31 mouse cellular contexts compared by ENCODE assay signal in genomic region chr14:55194786-55195185, GRCm38 (mm10). TPM values are rescaled to one million over a fixed set of nuclear protein-coding genes. Genes with fewer than 3 reads are reported as not detected.
A peak's percentile ranks its signal among the peaks of the same experiment; 100 is the strongest.
DNase-seq lines count a peak whose midpoint lies in the region; ATAC-seq and TF ChIP-seq lines count a peak whose summit lies in the region.
"Had no signal": no experiment of that assay in that cellular context is flagged by ENCODE, and none has a peak within 500 bp of the region (broad histone marks: within the 10 kb centered on the region; RNA-seq: fewer than 3 reads in every experiment).

No protein-coding gene starts in this region.

- H3K27me3 ChIP-seq in thymus, adult 2 months (ENCODE audit: control insufficient read depth, insufficient read depth, low read length) = no peaks in the 10 kb centered on the region
- H3K27me3 ChIP-seq in embryonic facial prominence, embryonic 15.5 days = no peaks in the 10 kb centered on the region
- H3K27me3 ChIP-seq in myocyte (ENCODE audit: control insufficient read depth, insufficient read depth, insufficient read length) = peaks cover 10% of the 10 kb centered on the region
- H3K27me3 ChIP-seq: embryonic facial prominence, embryonic 13.5 days; forebrain, embryonic 13.5 days; heart, embryonic 15.5 days; limb, embryonic 15.5 days had no signal

- no peak for DNase-seq in frontal cortex, postnatal 36 days (ENCODE audit: low spot score in 2 of 2)
- no peak for DNase-seq in thymus, adult 2 months
- DNase-seq in thymus, postnatal 36 days = no peak
- no peak for DNase-seq in cerebellum, adult 18-20 months
- no peak for DNase-seq in left cerebral cortex, adult 8-10 months (ENCODE audit: low spot score in 2 of 2)
- DNase-seq: cerebellum, adult 11-12 months; cerebellum, postnatal 10 days; liver, embryonic 13.5 days; midbrain, embryonic 14.5 days; right cerebral cortex, adult 18-20 months had no signal

- TF ChIP-seq POLR2A in thymus, adult 2 months (IDR thresholded peaks at IDR 0.05; ENCODE audit: control insufficient read depth, extremely low read depth, insufficient read depth, low read length, poor library complexity) = no peak
- TF ChIP-seq POLR2A in myocyte (IDR thresholded peaks at IDR 0.05; ENCODE audit: insufficient read length, low read depth) = no peak

- H3K4me1 ChIP-seq in thymus, adult 2 months (replicated peaks; ENCODE audit: control insufficient read depth, insufficient read depth, low read length) = peaks cover 20% of the 10 kb centered on the region
- H3K4me1 ChIP-seq in embryonic facial prominence, embryonic 15.5 days = no peaks in the 10 kb centered on the region
- H3K4me1 ChIP-seq: liver, embryonic 13.5 days had no signal

- peak; percentile 34; the same call in 1 of the 2 replicates for ATAC-seq in frontal cortex, adult (ENCODE audit: low TSS enrichment)
- ATAC-seq in embryonic facial prominence, embryonic 15.5 days (ENCODE audit: insufficient number of reproducible peaks, low FRiP score, low TSS enrichment, low read depth) = peak; percentile 29; the same call in 1 of the 2 replicates
- ATAC-seq: forebrain, embryonic 13.5 days; hindbrain, embryonic 16.5 days; lung, postnatal 0 days had no signal

- 47% methylated on average over 6 of the region's 6 CpGs for WGBS in thymus, adult 2 months
- WGBS in embryonic facial prominence, embryonic 15.5 days = 37% methylated on average over 6 of the region's 6 CpGs

- H3ac ChIP-seq in myocyte (ENCODE audit: control insufficient read depth, insufficient read length) = no peak overlapping the region

- H3K36me3 ChIP-seq in thymus, adult 2 months (ENCODE audit: control insufficient read depth, insufficient read depth, low read length) = no peaks in the 10 kb centered on the region
- H3K36me3 ChIP-seq in embryonic facial prominence, embryonic 15.5 days = no peaks in the 10 kb centered on the region
- H3K36me3 ChIP-seq in myocyte (ENCODE audit: control insufficient read depth, insufficient read depth) = no peaks in the 10 kb centered on the region
- H3K36me3 ChIP-seq: embryonic facial prominence, embryonic 13.5 days; heart, embryonic 15.5 days; limb, embryonic 15.5 days; liver, embryonic 13.5 days had no signal

- TF ChIP-seq CTCF in thymus, adult 2 months (IDR thresholded peaks at IDR 0.05; ENCODE audit: borderline replicate concordance, control insufficient read depth, extremely low read depth, insufficient read depth, low read length, poor library complexity) = no peak

- H3K9ac ChIP-seq in embryonic facial prominence, embryonic 15.5 days = no peak overlapping the region
- H3K9ac ChIP-seq: embryonic facial prominence, embryonic 13.5 days; forebrain, embryonic 13.5 days; heart, embryonic 15.5 days; limb, embryonic 15.5 days; liver, embryonic 13.5 days had no signal

- H3K9me3 ChIP-seq in embryonic facial prominence, embryonic 15.5 days (replicated peaks) = no peaks in the 10 kb centered on the region
- H3K9me3 ChIP-seq: embryonic facial prominence, embryonic 13.5 days; forebrain, embryonic 13.5 days; heart, embryonic 15.5 days; limb, embryonic 15.5 days; liver, embryonic 13.5 days had no signal

- no peak overlapping the region for H3K4me2 ChIP-seq in embryonic facial prominence, embryonic 15.5 days (replicated peaks)
- peak overlapping the region; percentile 78 for H3K4me2 ChIP-seq in myocyte (ENCODE audit: low read depth)
- H3K4me2 ChIP-seq: embryonic facial prominence, embryonic 13.5 days; forebrain, embryonic 13.5 days; heart, embryonic 15.5 days; limb, embryonic 15.5 days had no signal

- H3K79me2 ChIP-seq in myocyte (ENCODE audit: control insufficient read depth, insufficient read depth) = no peaks in the 10 kb centered on the region

- no peak overlapping the region for H3K27ac ChIP-seq in thymus, adult 2 months (ENCODE audit: control insufficient read depth, insufficient read depth, low read length)
- no peak overlapping the region for H3K27ac ChIP-seq in embryonic facial prominence, embryonic 15.5 days (replicated peaks)
- H3K27ac ChIP-seq: embryonic facial prominence, embryonic 13.5 days; forebrain, embryonic 13.5 days; heart, embryonic 15.5 days; limb, embryonic 15.5 days; liver, embryonic 13.5 days; macrophage had no signal

- peak overlapping the region; percentile 45; the same call in 1 of the 2 replicates for H3K4me3 ChIP-seq in thymus, adult 2 months (ENCODE audit: control insufficient read depth, insufficient read depth, low read length)
- H3K4me3 ChIP-seq in embryonic facial prominence, embryonic 15.5 days (replicated peaks) = no peak overlapping the region
- no peak overlapping the region for H3K4me3 ChIP-seq in myocyte
- H3K4me3 ChIP-seq: embryonic facial prominence, embryonic 13.5 days; forebrain, embryonic 13.5 days; heart, embryonic 15.5 days; limb, embryonic 15.5 days; liver, embryonic 13.5 days had no signal

TF ChIP-seq in myocyte, 11 proteins besides CTCF, POLR2A, EP300 and RAD21:
- TF ChIP-seq USF1 (IDR thresholded peaks at IDR 0.05; ENCODE audit: low read depth) (no peak), REST (IDR thresholded peaks at IDR 0.05; ENCODE audit: insufficient read depth, insufficient read length) (no peak), MYOD1 (IDR thresholded peaks at IDR 0.05; ENCODE audit: control insufficient read depth in 1 of 3, insufficient read length in 2 of 3, low read depth in 2 of 3) (peak in 2 of 3 experiments; percentile 81 to 83), MAX (IDR thresholded peaks at IDR 0.05; ENCODE audit: low read depth) (no peak), SRF (IDR thresholded peaks at IDR 0.05; ENCODE audit: control insufficient read depth, insufficient read length, low read depth) (no peak), E2F4 (IDR thresholded peaks at IDR 0.05; ENCODE audit: insufficient read depth) (no peak), TCF3 (IDR thresholded peaks at IDR 0.05; ENCODE audit: insufficient read length, low read depth) (peak; percentile 1), TCF12 (IDR thresholded peaks at IDR 0.05; ENCODE audit: insufficient read depth, poor library complexity, severe bottlenecking) (peak; percentile 56), MYOG (IDR thresholded peaks at IDR 0.05; ENCODE audit: control insufficient read depth in 1 of 3, insufficient read depth in 1 of 3, insufficient read length in 2 of 3, low read depth in 2 of 3) (peak in 2 of 3 experiments; percentile 50 to 71), CEBPB (IDR thresholded peaks at IDR 0.05; ENCODE audit: insufficient read depth, poor library complexity, severe bottlenecking) (no peak), POLR2AphosphoS2 (IDR thresholded peaks at IDR 0.05; ENCODE audit: insufficient read length, low read depth) (no peak)

RNA-seq across cellular contexts. Expression of gene Dhrs2, which starts 27.0 kb away (rescaled TPM):
- polyA plus RNA-seq in thymus, adult 2 months (2012; rRNA removed) = 0.10 and 0.50 TPM in 2 replicates
- polyA plus RNA-seq in embryonic facial prominence, embryonic 15.5 days (2015; fragmentation: Nextera tagmentation; extraction: Ambion mirVana) = 14.4 and 33.7 TPM in 2 replicates
- not detected for polyA plus RNA-seq in myocyte (2012; fragmentation: generic; extraction: Trizol)
- not detected for total RNA-seq in left cerebral cortex, adult 8-10 months (2022)
- total RNA-seq: common myeloid progenitor, adult 5-6 weeks; ES-E14; gastrocnemius, adult 8-10 months; heart, postnatal 25 days; left cerebral cortex, postnatal 25 days; megakaryocyte-erythroid progenitor cell, adult 5-6 weeks; monocyte, adult 5-6 weeks; neutrophil, adult 5-6 weeks had no signal
- polyA plus RNA-seq: forebrain, embryonic 13.5 days; gonadal fat pad, adult 2 months; heart, embryonic 15.5 days; hindbrain, embryonic 11.5 days; liver, embryonic 13.5 days; macrophage; neural tube, embryonic 11.5 days had no signal

Comparison
In these comparisons a context has a peak if more than half of its experiments do, and no peak if none do; other contexts are left out.
1. RNA of gene Dhrs2, which starts 27.0 kb away (polyA plus RNA-seq): 14.4 to 33.7 TPM in embryonic facial prominence, embryonic 15.5 days; 0.10 to 0.50 TPM in thymus, adult 2 months and not detected in myocyte (single experiment); every median in the first group is over 10 times any median in the second.